Mouse (Mus musculus) mature B cell (primary cell): Measurements from ENCODE around the gene Olfml2a.
"Not testable (repeated sequence)": the region's sequence is repeated elsewhere in the genome, so short reads cannot be mapped to it uniquely, and the experiment has no call there.

Experiments
- in situ Hi-C: fragments of 300-500 bp; cut with MboI; formaldehyde crosslinking; loops from 2 replicates; pipeline ENCODE4 v1.14.3; 2019

The Olfml2a gene

GRCm38 (mm10) chr2:38986580-38986979 is 54.8 kb downstream of the Olfml2a start:
- in situ Hi-C loops: no loop called here

GRCm38 (mm10) chr2:38987371-38987770 is 55.6 kb downstream of the Olfml2a start:
- in situ Hi-C loops: no loop called here

- in situ Hi-C loops: no loop called here
Observed at GRCm38 (mm10) chr2:38987803-38988510, 56.2 kb downstream of the Olfml2a start.

GRCm38 (mm10) chr2:38988929-38989328 is 57.2 kb downstream of the Olfml2a start:
- in situ Hi-C loops: no loop called here

- in situ Hi-C loops: no loop called here
Observed at GRCm38 (mm10) chr2:38992004-38992403, 60.2 kb downstream of the Olfml2a start.

- in situ Hi-C loops: no loop called here
Observed at GRCm38 (mm10) chr2:38992452-38992851, 60.7 kb downstream of the Olfml2a start.

- in situ Hi-C loops: loop anchor here (5.0 kb wide), 1 partner anchor 70 kb away; the partner anchor contains the start of gene Nr6a1
Observed at GRCm38 (mm10) chr2:38997386-38998374, 65.9 kb downstream of the Olfml2a start, which contains the start of gene Wdr38. Gene Wdr38, plus strand, starts transcription at chr2:38997476.

GRCm38 (mm10) chr2:38999381-38999780 is 67.6 kb downstream of the Olfml2a start:
- in situ Hi-C loops: loop anchor here (5.0 kb wide), 1 partner anchor 72 kb away; the partner anchor contains the start of gene Nr6a1

GRCm38 (mm10) chr2:38999910-39000586 is 68.3 kb downstream of the Olfml2a start:
- in situ Hi-C loops: loop anchor here (5.0 kb wide), 1 partner anchor 73 kb away; the partner anchor contains the start of gene Nr6a1

- in situ Hi-C loops: no loop called here
Observed at GRCm38 (mm10) chr2:39000587-39000919, 68.8 kb downstream of the Olfml2a start.

- in situ Hi-C loops: no loop called here
Observed at GRCm38 (mm10) chr2:39001866-39002265, 70.1 kb downstream of the Olfml2a start.

- in situ Hi-C loops: no loop called here
Observed at GRCm38 (mm10) chr2:39003106-39003505, 71.3 kb downstream of the Olfml2a start.

GRCm38 (mm10) chr2:39003512-39003911 is 71.7 kb downstream of the Olfml2a start:
- in situ Hi-C loops: no loop called here

GRCm38 (mm10) chr2:39004372-39004771 is 72.6 kb downstream of the Olfml2a start:
- in situ Hi-C loops: no loop called here

- in situ Hi-C loops: no loop called here
Observed at GRCm38 (mm10) chr2:39004880-39005435, 73.2 kb downstream of the Olfml2a start, which contains the start of gene Arpc5l. Gene Arpc5l, plus strand, starts transcription at chr2:39005348.

GRCm38 (mm10) chr2:39005574-39006079 is 73.8 kb downstream of the Olfml2a start, which contains the start of gene Rpl35:
Gene Rpl35, minus strand, starts transcription at chr2:39005624.
- in situ Hi-C loops: no loop called here

- in situ Hi-C loops: no loop called here
Observed at GRCm38 (mm10) chr2:39006149-39006730, 74.5 kb downstream of the Olfml2a start.

- in situ Hi-C loops: no loop called here
Observed at GRCm38 (mm10) chr2:39007865-39008264, 76.1 kb downstream of the Olfml2a start.

GRCm38 (mm10) chr2:39008350-39008851 is 76.6 kb downstream of the Olfml2a start:
- in situ Hi-C loops: no loop called here

GRCm38 (mm10) chr2:39008954-39009365 is 77.2 kb downstream of the Olfml2a start:
- in situ Hi-C loops: no loop called here

- in situ Hi-C loops: not testable (repeated sequence)
Observed at GRCm38 (mm10) chr2:39010144-39010543, 78.4 kb downstream of the Olfml2a start.
